Mouse (Mus musculus) stomach, postnatal 0 days (tissue): ENCODE data around the gene 1700020A23Rik. TPM values are rescaled to one million over a fixed set of nuclear protein-coding genes. Genes with fewer than 3 reads are reported as not detected.

Experiments used
- ATAC-seq: fragments of 200-750 bp; cut with Nextera tagmentation; 2 replicates; pipeline ENCODE4 v1.8.0; 2017; ENCODE audit not compliant: low FRiP score, low TSS enrichment
- DNase-seq: peaks from one replicate; pipeline ENCODE4 v3.0.0-alpha.2; 2016; ENCODE audit warnings: low spot score
- H3K27ac ChIP-seq: fragments of 300-500 bp; sonication (generic); replicated peaks from 2 replicates; pipeline ENCODE4 v1.5.1; 2014; ENCODE audit warnings: mild to moderate bottlenecking, control low read depth
- H3K27me3 ChIP-seq: fragments of 300-500 bp; sonication (generic); 2 replicates; pipeline ENCODE4 v1.6.1; 2014; ENCODE audit warnings: low read length; ENCODE audit not compliant: control insufficient read depth, insufficient read depth
- H3K36me3 ChIP-seq: fragments of 300-500 bp; sonication (generic); 2 replicates; pipeline ENCODE4 v1.6.1; 2014; ENCODE audit warnings: low read length, mixed read lengths; ENCODE audit not compliant: control insufficient read depth, insufficient read depth
- H3K4me1 ChIP-seq: fragments of 300-500 bp; sonication (generic); replicated peaks from 2 replicates; pipeline ENCODE4 v1.6.1; 2014; ENCODE audit warnings: antibody characterized with exemption; ENCODE audit not compliant: control insufficient read depth, insufficient read depth
- H3K4me2 ChIP-seq: fragments of 300-500 bp; sonication (generic); replicated peaks from 2 replicates; pipeline ENCODE4 v1.6.1; 2014; ENCODE audit warnings: low read depth, mild to moderate bottlenecking, control low read depth, moderate library complexity
- H3K4me3 ChIP-seq: fragments of 300-500 bp; sonication (generic); 2 replicates; pipeline ENCODE4 v1.5.1; 2014; ENCODE audit warnings: low read depth, low read length, control low read depth
- H3K9ac ChIP-seq: fragments of 300-500 bp; sonication (generic); 2 replicates; pipeline ENCODE4 v1.6.1; 2014; ENCODE audit warnings: mild to moderate bottlenecking, low read length, control low read depth, mixed read lengths
- H3K9me3 ChIP-seq: fragments of 300-500 bp; sonication (generic); 2 replicates; pipeline ENCODE4 v1.6.1; 2016; ENCODE audit warnings: low read length; ENCODE audit not compliant: control insufficient read depth
- CTCF ChIP-seq: IDR thresholded peaks from 2 replicates; pipeline ENCODE4 v1.5.1; 2016; ENCODE audit warnings: antibody characterized with exemption, low read depth, mild to moderate bottlenecking, moderate library complexity
- EP300 ChIP-seq: optimal IDR thresholded peaks from 2 replicates; pipeline ENCODE3; 2016; ENCODE audit warnings: antibody characterized with exemption
- WGBS: fragments of 180-500 bp; shearing (Covaris S2); extraction: QIAGEN DNeasy Blood & Tissue Kit; methylation state at CpG from one replicate; pipeline ENCODE4 v1.1.7; 2014; 5-methylcytosine and 5-hydroxymethylcytosine counted together
- polyA plus RNA-seq: library from polyadenylated mRNA; unstranded; fragments of >200 nt; fragmentation: Nextera tagmentation; extraction: Ambion mirVana; gene quantifications from 2 replicates; pipeline ENCODE4 v1.2.1, GENCODE M21; 2015

1700020A23Rik gene
- polyA plus RNA-seq, 1 experiment from 2014 or later: not detected

- no peak for ATAC-seq
- Histone ChIP-seq H3K27me3 (no peaks in the 10 kb centered on the region), H3K4me3 (peak overlapping the region; percentile 70), H3K9me3 (no peaks in the 10 kb centered on the region), H3K9ac (peak overlapping the region; percentile 81), H3K27ac (no peak overlapping the region), H3K4me2 (peak overlapping the region; percentile 84), H3K36me3 (no peaks in the 10 kb centered on the region), H3K4me1 (peaks cover 6% of the 10 kb centered on the region; the same call in 1 of the 2 replicates)
- DNase-seq: no peak
- WGBS: 52% methylated on average over 14 of the region's 14 CpGs
- TF ChIP-seq CTCF (no peak), EP300 (no peak)
Measured at GRCm38 (mm10) chr2:130451086-130451726, 46.1 kb downstream of the 1700020A23Rik start.

DNA sequence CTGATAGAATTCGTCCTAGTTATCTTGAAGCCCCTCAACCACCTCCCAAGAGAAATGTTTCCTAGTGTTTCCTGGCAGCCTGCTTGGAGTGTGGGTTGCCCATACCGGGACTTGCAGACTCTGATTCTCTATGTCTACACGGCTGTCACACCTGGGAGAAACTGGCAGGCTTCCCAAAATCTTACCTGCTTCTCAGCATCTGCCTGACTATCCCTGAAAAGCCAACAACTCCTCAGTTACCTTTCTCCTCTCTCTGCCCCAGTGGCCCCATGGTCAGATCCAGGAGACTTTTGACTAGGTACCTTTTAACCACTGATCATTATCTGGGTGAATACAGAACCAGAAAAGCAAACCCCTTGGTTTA is 46.6 kb downstream of the 1700020A23Rik start:
- H3K4me2 ChIP-seq: peak overlapping the region; percentile 84
- no peak for TF ChIP-seq CTCF
- TF ChIP-seq EP300: no peak
- H3K4me1 ChIP-seq: peaks cover 6% of the 10 kb centered on the region; the same call in 1 of the 2 replicates
- H3K9me3 ChIP-seq: no peaks in the 10 kb centered on the region
- no peaks in the 10 kb centered on the region for H3K36me3 ChIP-seq
- no peak for DNase-seq
- no peak for ATAC-seq
- H3K4me3 ChIP-seq: peak overlapping the region; percentile 70; the same call in 1 of the 2 replicates
- no peaks in the 10 kb centered on the region for H3K27me3 ChIP-seq
- WGBS: 52% methylated on average over 3 of the region's 3 CpGs
- H3K27ac ChIP-seq: no peak overlapping the region
- peak overlapping the region; percentile 81; the same call in 1 of the 2 replicates for H3K9ac ChIP-seq

DNA sequence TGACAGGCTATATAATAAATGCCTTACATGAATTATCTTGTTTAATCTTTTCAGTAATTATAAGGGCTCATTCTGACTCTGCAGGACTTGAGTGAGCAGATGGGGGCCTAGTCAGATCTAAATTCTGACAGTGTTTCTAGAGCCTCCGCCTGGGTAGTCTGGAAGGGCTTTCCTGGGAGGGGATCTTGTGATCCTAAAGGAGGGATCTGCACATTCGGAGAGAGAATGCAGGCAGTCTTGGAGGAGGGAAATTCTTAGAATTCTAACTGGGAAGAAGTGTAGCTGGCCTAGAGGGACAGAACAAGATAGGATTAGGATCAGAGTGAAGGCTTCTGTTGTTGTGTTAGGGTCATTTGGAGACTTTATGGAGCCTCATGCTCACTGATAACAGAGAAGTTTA is 47.2 kb downstream of the 1700020A23Rik start:
- H3K4me2 ChIP-seq: no peak overlapping the region
- WGBS: 57% methylated on average over 2 of the region's 2 CpGs
- H3K4me3 ChIP-seq: no peak overlapping the region
- no peak for TF ChIP-seq EP300
- TF ChIP-seq CTCF: no peak
- H3K27me3 ChIP-seq: no peaks in the 10 kb centered on the region
- H3K9me3 ChIP-seq: no peaks in the 10 kb centered on the region
- H3K9ac ChIP-seq: no peak overlapping the region
- H3K36me3 ChIP-seq: no peaks in the 10 kb centered on the region
- DNase-seq: no peak
- H3K4me1 ChIP-seq: peaks cover 6% of the 10 kb centered on the region; the same call in 1 of the 2 replicates
- no peak overlapping the region for H3K27ac ChIP-seq
- no peak for ATAC-seq

GRCm38 (mm10) chr2:130453421-130453820 is 48.4 kb downstream of the 1700020A23Rik start:
- H3K4me2 ChIP-seq: no peak overlapping the region
- H3K9ac ChIP-seq: no peak overlapping the region
- 53% methylated on average over 6 of the region's 6 CpGs for WGBS
- H3K4me1 ChIP-seq: peaks cover 6% of the 10 kb centered on the region; the same call in 1 of the 2 replicates
- no peak overlapping the region for H3K4me3 ChIP-seq
- H3K9me3 ChIP-seq: no peaks in the 10 kb centered on the region
- DNase-seq (no peak), ATAC-seq (no peak)
- no peak overlapping the region for H3K27ac ChIP-seq
- TF ChIP-seq EP300: no peak
- no peak for TF ChIP-seq CTCF
- H3K27me3 ChIP-seq: no peaks in the 10 kb centered on the region
- no peaks in the 10 kb centered on the region for H3K36me3 ChIP-seq

- H3K27me3 ChIP-seq: no peaks in the 10 kb centered on the region
- no peak overlapping the region for H3K4me2 ChIP-seq
- H3K27ac ChIP-seq: no peak overlapping the region
- WGBS: 53% methylated on average over 6 of the region's 6 CpGs
- no peak overlapping the region for H3K9ac ChIP-seq
- no peaks in the 10 kb centered on the region for H3K9me3 ChIP-seq
- H3K4me1 ChIP-seq: peaks cover 6% of the 10 kb centered on the region; the same call in 1 of the 2 replicates
- ATAC-seq (no peak), DNase-seq (no peak)
- TF ChIP-seq EP300 (no peak), CTCF (no peak)
- no peak overlapping the region for H3K4me3 ChIP-seq
- H3K36me3 ChIP-seq: no peaks in the 10 kb centered on the region
Measured at GRCm38 (mm10) chr2:130454748-130455370, 49.8 kb downstream of the 1700020A23Rik start.

Other genes with a start within 250 kb of the 1700020A23Rik start
- 306 and 318 TPM in 2 replicates for gene Snrpb, start 225.9 kb upstream of the 1700020A23Rik start, polyA plus RNA-seq
- 0.02 TPM in 1 of 2 replicates, not detected in the other for gene Tmc2, start 210.1 kb upstream of the 1700020A23Rik start, polyA plus RNA-seq
- 98.2 and 104 TPM in 2 replicates for gene Nop56, start 130.8 kb upstream of the 1700020A23Rik start, polyA plus RNA-seq
- gene Idh3b, start 120.7 kb upstream of the 1700020A23Rik start, polyA plus RNA-seq: 126 and 135 TPM in 2 replicates
- gene Ebf4, start 110.1 kb upstream of the 1700020A23Rik start, polyA plus RNA-seq: 1.1 and 1.3 TPM in 2 replicates
- gene Cpxm1, start 7.7 kb upstream of the 1700020A23Rik start, polyA plus RNA-seq: 14.6 and 19.1 TPM in 2 replicates
- not detected in 2 replicates for gene Gm28372, start within 50 bp of the 1700020A23Rik start, polyA plus RNA-seq
- not detected in 2 replicates for gene Tmem239, start 1.2 kb downstream of the 1700020A23Rik start, polyA plus RNA-seq
- gene Vps16, start 19.1 kb downstream of the 1700020A23Rik start, polyA plus RNA-seq: 37.0 and 38.9 TPM in 2 replicates
- gene Pced1a, start 19.4 kb downstream of the 1700020A23Rik start, polyA plus RNA-seq: 4.4 and 4.9 TPM in 2 replicates
- 45.1 and 45.7 TPM in 2 replicates for gene Ptpra, start 45.0 kb downstream of the 1700020A23Rik start, polyA plus RNA-seq
- 74.6 and 76.3 TPM in 2 replicates for gene Mrps26, start 158.5 kb downstream of the 1700020A23Rik start, polyA plus RNA-seq
- gene Oxt, start 170.9 kb downstream of the 1700020A23Rik start, polyA plus RNA-seq: not detected in 2 replicates
- 0.23 and 0.36 TPM in 2 replicates for gene Avp, start 177.3 kb downstream of the 1700020A23Rik start, polyA plus RNA-seq
- gene Fastkd5, start 224.8 kb downstream of the 1700020A23Rik start, polyA plus RNA-seq: 6.5 and 6.7 TPM in 2 replicates
- 3.8 and 4.1 TPM in 2 replicates for gene Ubox5, start 224.8 kb downstream of the 1700020A23Rik start, polyA plus RNA-seq
- 2.9 and 3.1 TPM in 2 replicates for gene Lzts3, start 237.5 kb downstream of the 1700020A23Rik start, polyA plus RNA-seq